Mouse (Mus musculus) thymus, postnatal 14 days (tissue): Measurements from ENCODE around the gene Kctd17.

Source experiments
- DNase-seq: peaks from one replicate; pipeline ENCODE4 v3.0.0; 2021

The Kctd17 gene

GRCm38 (mm10) chr15:78449694-78450418 is 21.5 kb downstream of the Kctd17 start:
- DNase-seq = peak; percentile 42

GRCm38 (mm10) chr15:78450419-78450768 is 22.0 kb downstream of the Kctd17 start:
- DNase-seq = no peak

GRCm38 (mm10) chr15:78451201-78451600 is 22.8 kb downstream of the Kctd17 start:
- DNase-seq = no peak

- no peak for DNase-seq
Observed at GRCm38 (mm10) chr15:78452929-78453328, 24.6 kb downstream of the Kctd17 start.

- no peak for DNase-seq
Observed at GRCm38 (mm10) chr15:78455168-78455567, 26.8 kb downstream of the Kctd17 start.

DNA sequence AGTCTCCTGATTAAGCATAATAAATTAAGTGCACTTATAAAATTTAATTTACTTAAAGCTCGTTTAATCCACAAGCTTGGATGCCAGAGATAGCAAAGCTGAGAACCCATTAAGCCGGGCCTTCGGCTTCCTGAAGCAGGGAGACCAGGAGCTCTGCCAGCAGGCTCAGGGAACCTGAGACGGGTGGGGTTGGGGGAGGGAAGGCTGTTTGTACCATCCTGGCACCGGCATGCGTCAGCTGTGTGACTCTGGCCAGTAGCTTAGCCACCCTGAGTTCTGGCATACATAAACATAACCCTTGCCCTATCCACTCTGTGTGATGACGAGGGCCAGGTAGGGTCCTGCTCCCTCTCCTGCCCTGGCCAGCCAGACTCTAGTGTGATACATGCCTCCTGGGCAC is 27.7 kb downstream of the Kctd17 start:
- no peak for DNase-seq

DNA sequence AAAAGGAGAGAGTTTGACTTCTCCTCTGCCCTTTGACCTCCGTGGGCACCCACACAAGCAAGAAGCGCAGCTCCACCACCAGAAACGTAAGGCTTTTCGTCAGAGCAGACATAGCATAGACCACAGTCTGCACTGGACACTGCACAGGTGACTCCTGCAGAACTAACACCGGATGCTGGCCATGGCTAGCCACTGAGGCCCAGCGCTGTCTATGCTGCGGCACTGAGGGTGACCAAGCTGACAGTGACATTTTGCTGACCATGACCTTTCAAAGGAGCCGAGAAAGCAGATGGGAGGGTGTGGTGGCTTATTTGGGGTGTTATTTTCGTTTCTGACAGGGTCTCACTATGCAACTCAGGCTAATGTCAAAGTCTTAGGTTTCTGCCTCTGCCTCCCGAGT is 28.8 kb downstream of the Kctd17 start:
- DNase-seq = no peak

- peak; percentile 64 for DNase-seq
Observed at GRCm38 (mm10) chr15:78462981-78463380, 34.6 kb downstream of the Kctd17 start.

- DNase-seq = no peak
Observed at GRCm38 (mm10) chr15:78466809-78467208, 38.4 kb downstream of the Kctd17 start.

GRCm38 (mm10) chr15:78467570-78467969 is 39.2 kb downstream of the Kctd17 start:
- no peak for DNase-seq

DNA sequence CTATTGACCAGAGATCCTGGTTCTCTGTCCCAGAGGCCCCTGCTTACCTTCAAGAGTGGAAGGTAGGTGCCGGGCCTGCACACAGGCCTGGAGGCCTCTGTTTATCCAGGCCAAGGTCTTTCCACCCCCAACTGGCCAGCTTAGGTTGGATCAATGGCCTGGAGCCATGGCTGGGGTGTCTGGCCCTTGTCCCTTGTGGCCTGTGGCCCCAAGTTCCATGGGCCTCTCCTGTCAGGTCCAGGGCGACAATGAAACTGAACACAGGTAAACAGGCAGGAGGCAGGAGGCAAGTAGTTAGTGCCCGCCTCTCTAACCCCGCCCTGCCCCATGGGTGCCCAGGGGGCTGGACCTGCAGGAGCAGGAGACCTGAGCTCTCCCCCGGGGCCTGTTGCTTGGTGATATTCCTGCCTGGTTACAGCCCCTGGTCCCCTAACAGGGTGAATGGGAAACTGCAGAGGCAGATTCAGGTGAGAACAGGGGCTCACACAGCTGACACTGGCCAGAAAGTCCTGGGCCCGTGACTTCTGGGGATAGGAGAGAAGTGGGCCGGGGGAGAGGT is 40.1 kb downstream of the Kctd17 start, which contains the start of gene Tmprss6:
TSS of gene Tmprss6 (minus strand) at position 256 of the 559 bp plus-strand sequence.
- no peak for DNase-seq

- no peak for DNase-seq
Observed at GRCm38 (mm10) chr15:78470495-78471276, 42.3 kb downstream of the Kctd17 start.

DNA sequence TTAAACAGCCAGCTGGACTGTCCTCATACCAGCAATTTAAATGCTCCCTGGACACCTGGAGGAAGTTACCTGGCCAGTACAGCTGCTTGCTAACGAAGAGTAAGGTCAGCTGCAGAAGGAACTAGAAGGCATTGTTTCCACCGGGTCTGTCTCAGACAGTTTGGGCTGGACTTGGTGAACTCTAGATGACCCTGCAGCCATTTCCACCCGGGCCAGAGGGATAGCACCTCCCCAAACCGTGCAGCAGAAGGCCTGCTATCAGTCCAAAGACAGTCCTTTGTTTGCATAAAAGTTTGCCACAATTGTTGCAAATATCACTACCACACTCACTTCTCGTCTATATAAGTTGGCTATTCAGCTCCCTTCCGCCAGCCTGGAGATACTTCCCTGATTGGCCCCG is 43.5 kb downstream of the Kctd17 start:
- DNase-seq = no peak

- DNase-seq = no peak
Observed at GRCm38 (mm10) chr15:78473442-78473841, 45.1 kb downstream of the Kctd17 start.

DNA sequence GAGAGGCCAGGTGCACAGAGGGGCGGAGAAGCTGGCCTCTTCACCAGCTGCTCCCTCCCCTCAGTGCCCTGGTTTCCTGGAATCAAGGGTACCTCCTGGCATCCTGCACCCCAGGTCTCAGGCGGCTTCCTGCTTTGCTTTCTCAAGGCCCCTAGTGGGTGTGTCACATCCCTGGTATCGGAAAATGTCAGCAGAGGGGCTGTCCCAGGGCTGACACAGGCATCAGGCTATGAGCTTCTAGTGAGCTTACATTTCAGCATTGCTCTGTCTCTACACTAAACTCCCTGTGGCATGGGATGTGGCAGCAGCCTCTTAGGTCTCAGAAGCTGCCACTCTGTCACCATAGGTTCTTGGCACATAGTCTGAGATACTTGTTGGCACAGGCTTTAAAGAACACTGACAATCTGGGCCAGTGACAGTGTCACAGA is 47.3 kb downstream of the Kctd17 start:
- DNase-seq = peak; percentile 71

DNA sequence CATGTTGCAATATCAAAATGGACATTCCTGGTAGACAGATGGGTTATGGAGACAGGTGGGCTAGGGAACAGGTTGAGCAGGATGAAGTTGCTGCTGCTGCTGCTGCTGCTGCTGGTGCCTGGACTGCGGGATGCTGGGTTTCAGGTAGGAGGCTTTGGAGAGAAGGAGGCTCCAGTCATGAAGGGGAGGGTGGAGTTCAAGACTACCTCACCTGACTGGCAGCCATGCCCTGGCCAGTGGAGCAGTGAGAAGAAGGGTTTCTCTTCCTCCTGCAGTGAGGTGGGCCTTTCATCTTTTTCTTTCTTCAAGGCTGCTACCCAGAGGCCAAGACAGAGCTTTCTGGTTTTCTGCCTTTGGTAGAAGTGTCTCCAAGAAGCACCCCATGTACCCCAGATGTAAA is 48.5 kb downstream of the Kctd17 start:
- no peak for DNase-seq

DNA sequence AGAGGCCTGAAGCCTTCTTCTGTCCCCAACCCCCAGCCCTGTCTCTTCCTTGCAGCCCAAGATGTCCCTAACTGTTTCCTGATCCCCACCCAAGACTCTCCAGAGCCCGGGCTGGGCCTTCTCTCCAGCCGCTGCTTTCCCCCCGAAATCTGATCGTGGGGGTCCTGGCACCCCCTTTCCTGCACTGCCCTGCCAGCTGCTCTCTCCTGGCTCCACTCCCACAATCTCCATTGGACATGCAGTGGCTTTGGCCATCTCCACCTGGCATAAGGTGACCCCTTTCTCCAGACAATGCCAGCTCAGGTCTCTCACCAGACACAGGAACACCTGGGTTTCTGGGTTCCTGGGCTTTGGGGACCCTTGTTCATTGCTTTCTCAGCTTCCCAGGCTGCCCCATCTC is 49.7 kb downstream of the Kctd17 start:
- DNase-seq = no peak

- no peak for DNase-seq
Observed at GRCm38 (mm10) chr15:78479470-78479869, 51.1 kb downstream of the Kctd17 start.

DNA sequence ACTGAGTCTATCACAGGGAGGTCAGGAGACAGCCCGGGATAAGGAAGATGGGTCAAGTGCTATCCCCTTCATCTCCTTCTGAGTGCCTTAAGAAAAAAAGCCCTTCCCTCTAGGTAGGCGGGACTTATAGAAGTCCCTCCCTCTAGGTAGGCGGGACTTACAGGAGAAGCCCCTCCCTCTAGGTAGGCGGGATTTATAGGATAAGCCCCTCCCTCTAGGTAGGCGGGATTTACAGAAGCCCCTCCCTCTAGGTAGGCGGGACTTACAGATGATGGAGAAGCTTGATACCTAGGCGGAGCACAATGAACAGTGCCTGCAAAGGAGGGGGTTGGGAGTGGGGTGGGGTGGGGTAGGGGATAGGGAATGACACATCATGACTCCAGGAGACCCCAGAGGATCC is 51.7 kb downstream of the Kctd17 start:
- no peak for DNase-seq

DNA sequence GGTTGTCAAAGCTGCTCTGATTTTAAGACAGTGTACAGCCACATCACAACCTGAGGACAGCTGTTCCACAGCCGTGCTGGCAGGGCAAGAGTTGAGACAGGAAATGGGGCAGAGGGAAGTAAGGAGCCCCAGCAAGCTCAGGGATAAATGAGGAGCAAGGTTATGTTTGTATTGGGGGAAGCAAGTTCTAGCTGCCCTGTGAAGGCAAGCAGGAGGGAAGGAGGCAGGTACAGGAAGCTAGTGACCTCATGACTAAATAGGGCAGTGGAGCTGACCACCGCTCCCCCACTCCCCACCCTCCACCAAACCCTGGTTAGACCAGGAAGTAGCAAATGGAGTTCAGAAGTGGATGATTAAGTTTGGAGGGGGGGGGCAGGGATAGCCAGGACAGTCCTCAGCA is 52.6 kb downstream of the Kctd17 start:
- no peak for DNase-seq

GRCm38 (mm10) chr15:78481448-78482000 is 53.2 kb downstream of the Kctd17 start:
- DNase-seq = no peak

GRCm38 (mm10) chr15:78482518-78482917 is 54.2 kb downstream of the Kctd17 start:
- DNase-seq = no peak

DNA sequence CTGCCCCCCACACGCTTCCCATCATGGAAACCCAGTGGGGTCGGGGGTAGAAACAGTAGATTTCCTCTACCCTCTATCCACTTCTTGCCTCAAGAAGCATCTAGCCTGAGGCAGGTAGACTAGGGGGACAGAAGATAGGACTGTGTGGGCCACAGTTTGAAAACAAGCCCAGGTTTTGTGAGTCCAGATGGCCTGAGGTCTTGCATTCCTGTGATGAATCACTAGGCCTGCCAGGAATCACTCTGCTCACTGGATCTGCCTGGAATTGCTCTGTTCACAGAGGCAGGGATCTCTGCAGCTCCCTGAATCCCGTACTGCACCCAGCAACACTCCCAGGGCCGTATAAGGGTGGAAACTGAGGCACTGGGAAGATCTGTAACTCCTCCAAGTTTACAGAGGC is 54.9 kb downstream of the Kctd17 start:
- no peak for DNase-seq

DNA sequence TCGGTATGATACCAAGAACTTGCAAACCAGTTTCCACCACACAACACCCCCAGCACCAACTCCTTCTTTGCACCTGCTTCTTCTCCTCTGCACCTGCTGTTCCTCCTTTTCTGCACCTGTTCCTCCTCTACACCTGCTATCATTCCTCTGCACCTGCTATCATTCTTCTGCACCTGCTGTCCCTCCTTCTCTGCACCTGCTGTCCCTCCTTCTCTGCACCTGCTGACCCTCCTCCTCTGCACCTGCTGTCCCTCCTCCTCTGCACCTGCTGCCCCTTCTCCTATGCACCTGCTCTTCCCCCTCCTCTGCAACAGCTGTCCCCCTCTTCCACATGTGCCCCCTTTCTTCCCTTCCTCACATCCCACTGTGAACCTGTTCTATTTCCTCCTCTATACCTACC is 58.2 kb downstream of the Kctd17 start:
- DNase-seq = no peak
